Mouse (Mus musculus): ENCODE measurements at regions not wholly inside any gene's neighbourhood (a gene's known extent, or its start where the extent isn't known, plus 50 kb on each side); places are given as distances from the start of the nearest gene placed in this dataset.

- no peaks in the 10 kb centered on the region for H3K79me2 ChIP-seq (replicated peaks; ENCODE audit: control insufficient read depth, extremely low read depth, insufficient read depth, poor library complexity, severe bottlenecking)
- DNase-seq (ENCODE audit: extremely low read depth): peak; percentile 17
- H3K27me3 ChIP-seq (replicated peaks): no peaks in the 10 kb centered on the region
- H3K4me1 ChIP-seq (ENCODE audit: control insufficient read depth in 1 of 2, insufficient read depth in 2 of 2): peaks cover 0 to 15% of the 10 kb centered on the region in 2 experiments; a peak in 2 of 4 replicates
- in situ Hi-C loops (cut with MboI; ENCODE audit: low pct_ligation_motif_present, low pct_unique_long_range_greater_than_20kb, low sequenced_read_pairs) (no loop called here), dilution Hi-C loops (cut with MboI; ENCODE audit: extremely low pct_ligation_motif_present, extremely low pct_unique_long_range_greater_than_20kb, low sequenced_read_pairs) (no loop called here)
- H3K9me3 ChIP-seq (replicated peaks; ENCODE audit: low read length): no peaks in the 10 kb centered on the region
- no peaks in the 10 kb centered on the region for H3K36me3 ChIP-seq (replicated peaks in 1 of 2; ENCODE audit: control insufficient read depth in 1 of 2, insufficient read depth in 1 of 2, low read length in 1 of 2)
- H3K9ac ChIP-seq (ENCODE audit: insufficient read depth, low read depth): no peak overlapping the region
- TF ChIP-seq IRF4 (IDR thresholded peaks at IDR 0.05; ENCODE audit: low read depth, low read length) (no peak), HCFC1 (IDR thresholded peaks at IDR 0.05; ENCODE audit: low read depth, low read length) (no peak), USF2 (conservative IDR thresholded peaks at IDR 0.05; ENCODE audit: low read depth, low read length) (no peak), ETS1 (conservative IDR thresholded peaks at IDR 0.05; ENCODE audit: low read depth, low read length) (no peak), CHD1 (IDR thresholded peaks at IDR 0.05; ENCODE audit: low read depth, low read length) (no peak)
- H3K4me3 ChIP-seq (replicated peaks in 1 of 3; ENCODE audit: low read depth in 2 of 3, low read length in 2 of 3, poor library complexity in 1 of 3): no peak overlapping the region
- no peak overlapping the region for H3K4me2 ChIP-seq (ENCODE audit: insufficient read depth, low read depth, poor library complexity, severe bottlenecking)
- H3K27ac ChIP-seq (ENCODE audit: insufficient read depth, low read depth): no peak overlapping the region
Observed at GRCm38 (mm10) chr5:63444407-63444806, 204.5 kb upstream of the Nwd2 start.

GRCm38 (mm10) chr5:63445171-63445570 lies 203.7 kb upstream of the Nwd2 start:
- H3K9me3 ChIP-seq (replicated peaks; ENCODE audit: low read length): no peaks in the 10 kb centered on the region
- no peak for DNase-seq (ENCODE audit: extremely low read depth)
- H3K79me2 ChIP-seq (replicated peaks; ENCODE audit: control insufficient read depth, extremely low read depth, insufficient read depth, poor library complexity, severe bottlenecking): no peaks in the 10 kb centered on the region
- in situ Hi-C loops (cut with MboI; ENCODE audit: low pct_ligation_motif_present, low pct_unique_long_range_greater_than_20kb, low sequenced_read_pairs): no loop called here
- no peaks in the 10 kb centered on the region for H3K36me3 ChIP-seq (replicated peaks in 1 of 2; ENCODE audit: control insufficient read depth in 1 of 2, insufficient read depth in 1 of 2, low read length in 1 of 2)
- dilution Hi-C loops (cut with MboI; ENCODE audit: extremely low pct_ligation_motif_present, extremely low pct_unique_long_range_greater_than_20kb, low sequenced_read_pairs): no loop called here
- H3K4me2 ChIP-seq (ENCODE audit: insufficient read depth, low read depth, poor library complexity, severe bottlenecking): no peak overlapping the region
- no peak overlapping the region for H3K9ac ChIP-seq (ENCODE audit: insufficient read depth, low read depth)
- H3K27me3 ChIP-seq (replicated peaks): no peaks in the 10 kb centered on the region
- no peak overlapping the region for H3K27ac ChIP-seq (ENCODE audit: insufficient read depth, low read depth)
- TF ChIP-seq CHD2 (IDR thresholded peaks at IDR 0.05; ENCODE audit: low read length) (no peak), SIN3A (IDR thresholded peaks at IDR 0.05; ENCODE audit: low read length) (no peak), ZKSCAN1 (IDR thresholded peaks at IDR 0.05; ENCODE audit: borderline replicate concordance, low read depth, low read length) (no peak), ZMIZ1 (IDR thresholded peaks at IDR 0.05; ENCODE audit: low read depth, low read length) (no peak), HCFC1 (IDR thresholded peaks at IDR 0.05; ENCODE audit: low read depth, low read length) (no peak), RCOR1 (conservative IDR thresholded peaks at IDR 0.05; ENCODE audit: low read depth, low read length) (no peak), UBTF (IDR thresholded peaks at IDR 0.05; ENCODE audit: low read depth, low read length) (no peak), JUND (conservative IDR thresholded peaks at IDR 0.05; ENCODE audit: low read depth, low read length) (no peak), NRF1 (IDR thresholded peaks at IDR 0.05; ENCODE audit: low read depth, low read length) (no peak), JUN (IDR thresholded peaks at IDR 0.05; ENCODE audit: insufficient read depth, low read depth, low read length) (no peak), TBP (conservative IDR thresholded peaks at IDR 0.05; ENCODE audit: low read depth, low read length) (no peak), MXI1 (IDR thresholded peaks at IDR 0.05; ENCODE audit: low read depth, low read length) (no peak), MAZ (IDR thresholded peaks at IDR 0.05; ENCODE audit: low read depth, low read length) (no peak), MYC (IDR thresholded peaks at IDR 0.05; ENCODE audit: low read depth, low read length) (no peak), POLR2AphosphoS2 (IDR thresholded peaks at IDR 0.05; ENCODE audit: low read depth, low read length) (no peak), IRF4 (IDR thresholded peaks at IDR 0.05; ENCODE audit: low read depth, low read length) (no peak), GABPA (IDR thresholded peaks at IDR 0.05; ENCODE audit: insufficient replicate concordance, low read depth, low read length) (no peak), ETS1 (conservative IDR thresholded peaks at IDR 0.05; ENCODE audit: low read depth, low read length) (no peak)
- H3K4me1 ChIP-seq (ENCODE audit: control insufficient read depth in 1 of 2, insufficient read depth in 2 of 2): peaks cover 0 to 15% of the 10 kb centered on the region in 2 experiments; a peak in 2 of 4 replicates
- no peak overlapping the region for H3K4me3 ChIP-seq (replicated peaks in 1 of 3; ENCODE audit: low read depth in 2 of 3, low read length in 2 of 3, poor library complexity in 1 of 3)

Data from CH12.LX (cell line).